Mouse (Mus musculus) testis, adult 2 months (tissue): ENCODE results near the gene Pianp.

Experiments used
- CTCF ChIP-seq: fragments of 200-500 bp; IDR thresholded peaks from 2 replicates; pipeline ENCODE4 v1.5.1; 2012; ENCODE audit warnings: low read depth, mild to moderate bottlenecking, inconsistent platforms, low read length, moderate library complexity; ENCODE audit not compliant: control insufficient read depth, insufficient read depth, insufficient replicate concordance
- POLR2A ChIP-seq: fragments of 200-500 bp; IDR thresholded peaks from 2 replicates; pipeline ENCODE4 v1.6.1; 2012; ENCODE audit warnings: low read depth, mild to moderate bottlenecking, inconsistent platforms, low read length, moderate library complexity; ENCODE audit not compliant: control insufficient read depth

DNA sequence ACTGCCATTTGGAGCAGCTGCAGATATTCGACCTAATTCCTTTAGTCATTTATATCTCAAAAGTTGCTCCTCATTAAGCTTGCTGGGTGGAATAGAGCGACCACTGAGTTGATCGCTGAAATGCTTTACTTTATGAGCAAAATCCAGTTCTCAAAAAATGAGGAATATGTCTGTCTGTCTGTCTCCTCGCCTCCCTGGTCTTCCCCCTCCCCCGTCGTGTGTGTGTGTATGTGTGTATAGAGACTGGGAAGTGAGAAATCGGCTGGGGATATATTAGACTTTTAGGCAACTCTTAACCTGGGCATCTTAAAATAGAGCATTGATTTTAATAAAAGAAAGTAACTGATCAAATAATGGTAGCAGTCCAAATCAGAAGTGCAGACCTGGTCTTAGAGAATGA lies 43.7 kb downstream of the Pianp start:
- no peak for TF ChIP-seq POLR2A
- no peak for TF ChIP-seq CTCF
